Mouse (Mus musculus) liver, embryonic 14.5 days (tissue): ENCODE results near the gene Mtfr1l.
A peak's percentile ranks its signal among the peaks of the same experiment; 100 is the strongest.

Source experiments
- CTCF ChIP-seq: IDR thresholded peaks from 2 replicates; pipeline ENCODE4 v1.5.1; 2016; ENCODE audit warnings: antibody characterized with exemption, low read depth, control low read depth
- EP300 ChIP-seq: IDR thresholded peaks from 2 replicates; pipeline ENCODE4 v1.6.1; 2016; ENCODE audit warnings: antibody characterized with exemption, low read depth

GRCm38 (mm10) chr4:134555956-134556580, 20.9 kb upstream of the Mtfr1l start:
- TF ChIP-seq CTCF (peak; percentile 69), EP300 (no peak)
